Mouse (Mus musculus) urinary bladder, postnatal 4 days (tissue): ENCODE measurements around the gene Igfbp1.
"Not testable (repeated sequence)": the region's sequence is repeated elsewhere in the genome, so short reads cannot be mapped to it uniquely, and the experiment has no call there.

Experiments used
- DNase-seq, 2 experiments: peaks; one replicate each; pipeline ENCODE4 v3.0.0; 2021 to 2022; ENCODE audit warnings: low spot score in 2 of 2

Gene Igfbp1

GRCm38 (mm10) chr11:7195312-7195685 lies 2.3 kb upstream of the Igfbp1 start:
- DNase-seq, result no peak

GRCm38 (mm10) chr11:7198006-7198405 lies 424 bp downstream of the Igfbp1 start:
- no peak for DNase-seq

GRCm38 (mm10) chr11:7198481-7199256 lies 1.1 kb downstream of the Igfbp1 start:
- DNase-seq, result no peak

GRCm38 (mm10) chr11:7199736-7200392 lies 2.3 kb downstream of the Igfbp1 start:
- DNase-seq, result no peak

- DNase-seq, result no peak
Observed at GRCm38 (mm10) chr11:7200393-7200783, 2.8 kb downstream of the Igfbp1 start.

- DNase-seq, result no peak
Observed at GRCm38 (mm10) chr11:7202206-7202605, 4.6 kb downstream of the Igfbp1 start.

GRCm38 (mm10) chr11:7203846-7204245 lies 6.3 kb downstream of the Igfbp1 start:
- peak in 1 of 2 experiments; percentile 41 for DNase-seq

- DNase-seq, result peak; percentile 68 to 77
Observed at GRCm38 (mm10) chr11:7210343-7210742, 12.8 kb downstream of the Igfbp1 start.

GRCm38 (mm10) chr11:7211211-7211610 lies 13.6 kb downstream of the Igfbp1 start:
- no peak for DNase-seq

GRCm38 (mm10) chr11:7212126-7212798 lies 14.7 kb downstream of the Igfbp1 start:
- no peak for DNase-seq

GRCm38 (mm10) chr11:7213161-7213500 lies 15.5 kb downstream of the Igfbp1 start:
- no peak for DNase-seq

GRCm38 (mm10) chr11:7213501-7214341 lies 16.1 kb downstream of the Igfbp1 start, which contains the start of gene Igfbp3:
Gene Igfbp3, minus strand, starts transcription at chr11:7213923.
- peak in 1 of 2 experiments; percentile 36 for DNase-seq

GRCm38 (mm10) chr11:7214342-7214660 lies 16.7 kb downstream of the Igfbp1 start:
- DNase-seq, result no peak

- no peak for DNase-seq
Observed at GRCm38 (mm10) chr11:7214761-7215160, 17.2 kb downstream of the Igfbp1 start.

GRCm38 (mm10) chr11:7215703-7216102 lies 18.1 kb downstream of the Igfbp1 start:
- DNase-seq, result peak; percentile 52 to 77

- not testable (repeated sequence) for DNase-seq
Observed at GRCm38 (mm10) chr11:7221826-7222225, 24.2 kb downstream of the Igfbp1 start.

GRCm38 (mm10) chr11:7226200-7226599 lies 28.6 kb downstream of the Igfbp1 start:
- DNase-seq, result no peak

GRCm38 (mm10) chr11:7226810-7227550 lies 29.4 kb downstream of the Igfbp1 start:
- no peak for DNase-seq

- DNase-seq, result no peak
Observed at GRCm38 (mm10) chr11:7228107-7228506, 30.5 kb downstream of the Igfbp1 start.

- no peak for DNase-seq
Observed at GRCm38 (mm10) chr11:7230000-7230399, 32.4 kb downstream of the Igfbp1 start.

GRCm38 (mm10) chr11:7231958-7232357 lies 34.4 kb downstream of the Igfbp1 start:
- no peak for DNase-seq
